Mouse (Mus musculus) CH12.LX (cell line): ENCODE measurements around the gene Treml4. TPM values are rescaled to one million over a fixed set of nuclear protein-coding genes. Genes with fewer than 3 reads are reported as not detected.

Source experiments
- DNase-seq: peaks from one replicate; pipeline ENCODE4 v3.0.0-alpha.2; 2013; ENCODE audit errors: extremely low read depth
- H3K27ac ChIP-seq: 2 replicates; pipeline ENCODE4 v1.5.1; 2012; ENCODE audit warnings: low read depth, mild to moderate bottlenecking, control low read depth, moderate library complexity; ENCODE audit not compliant: insufficient read depth
- H3K27me3 ChIP-seq: replicated peaks from 2 replicates; pipeline ENCODE3; 2012; ENCODE audit warnings: inconsistent platforms
- H3K36me3 ChIP-seq, 2 experiments: replicated peaks in 1 of 2; 2 replicates each; pipeline versions ENCODE3 to v1.6.1; 2012; ENCODE audit warnings: inconsistent platforms in 1 of 2, low read length in 1 of 2, mild to moderate bottlenecking in 1 of 2, mixed read lengths in 1 of 2, moderate library complexity in 1 of 2; ENCODE audit not compliant: control insufficient read depth in 1 of 2, insufficient read depth in 1 of 2
- H3K4me1 ChIP-seq, 2 experiments: 2 replicates each; pipeline ENCODE4 v1.6.1; 2012; ENCODE audit warnings: inconsistent platforms in 1 of 2, moderate library complexity in 1 of 2; ENCODE audit not compliant: insufficient read depth in 2 of 2, control insufficient read depth in 1 of 2
- H3K4me2 ChIP-seq: 2 replicates; pipeline ENCODE4 v1.6.1; 2012; ENCODE audit warnings: low read depth, mild to moderate bottlenecking, control low read depth; ENCODE audit not compliant: poor library complexity, insufficient read depth, severe bottlenecking
- H3K4me3 ChIP-seq, 3 experiments: fragments of 150-350 bp in 1 of 3; sonication (generic) in 1 of 3; replicated peaks in 1 of 3; 2 replicates each; pipeline versions ENCODE3 to v1.5.1; 2011 to 2012; ENCODE audit warnings: low read depth in 2 of 3, low read length in 2 of 3, mild to moderate bottlenecking in 2 of 3, moderate library complexity in 2 of 3, control low read depth in 1 of 3, improper control_type of control experiment in 1 of 3, inconsistent platforms in 1 of 3, mixed read lengths in 1 of 3; ENCODE audit not compliant: poor library complexity in 1 of 3
- H3K79me2 ChIP-seq: replicated peaks from 2 replicates; pipeline ENCODE4 v1.6.1; 2012; ENCODE audit warnings: mild to moderate bottlenecking, moderate library complexity; ENCODE audit not compliant: control insufficient read depth, poor library complexity, insufficient read depth, severe bottlenecking; ENCODE audit errors: extremely low read depth
- H3K9ac ChIP-seq: 2 replicates; pipeline ENCODE4 v1.6.1; 2012; ENCODE audit warnings: low read depth, mild to moderate bottlenecking, control low read depth, moderate library complexity; ENCODE audit not compliant: insufficient read depth
- H3K9me3 ChIP-seq: replicated peaks from 2 replicates; pipeline ENCODE3; 2012; ENCODE audit warnings: low read length, inconsistent platforms, mixed read lengths
- BHLHE40 ChIP-seq: IDR thresholded peaks from 2 replicates; pipeline ENCODE4 v1.6.1; 2011; ENCODE audit warnings: mild to moderate bottlenecking, low read depth, low read length, improper control_type of control experiment
- CTCF ChIP-seq, 2 experiments: IDR thresholded peaks in 1 of 2; conservative IDR thresholded peaks in 1 of 2; 2 replicates each; pipeline ENCODE4 v1.5.1; 2011 to 2012; ENCODE audit warnings: low read depth in 2 of 2, low read length in 2 of 2, improper control_type of control experiment in 1 of 2, inconsistent platforms in 1 of 2, mild to moderate bottlenecking in 1 of 2, moderate library complexity in 1 of 2
- E2F4 ChIP-seq: IDR thresholded peaks from 2 replicates; pipeline ENCODE4 v1.6.1; 2011; ENCODE audit warnings: low read depth, low read length, improper control_type of control experiment; ENCODE audit not compliant: insufficient replicate concordance
- ELF1 ChIP-seq: IDR thresholded peaks from 2 replicates; pipeline ENCODE4 v1.6.1; 2014; ENCODE audit warnings: low read depth, mild to moderate bottlenecking, inconsistent platforms, low read length, improper control_type of control experiment
- EP300 ChIP-seq: IDR thresholded peaks from 2 replicates; pipeline ENCODE4 v1.6.1; 2011; ENCODE audit warnings: low read length, improper control_type of control experiment
- GABPA ChIP-seq: IDR thresholded peaks from 2 replicates; pipeline ENCODE4 v1.6.1; 2012; ENCODE audit warnings: low read depth, low read length, improper control_type of control experiment, inconsistent platforms; ENCODE audit not compliant: insufficient replicate concordance
- HCFC1 ChIP-seq: IDR thresholded peaks from 2 replicates; pipeline ENCODE4 v1.6.1; 2012; ENCODE audit warnings: low read depth, mild to moderate bottlenecking, inconsistent platforms, low read length, improper control_type of control experiment
- IRF4 ChIP-seq: IDR thresholded peaks from 2 replicates; pipeline ENCODE4 v1.6.1; 2014; ENCODE audit warnings: low read depth, mild to moderate bottlenecking, inconsistent platforms, low read length, improper control_type of control experiment
- JUN ChIP-seq: IDR thresholded peaks from 2 replicates; pipeline ENCODE4 v1.6.1; 2011; ENCODE audit warnings: low read depth, mild to moderate bottlenecking, low read length, improper control_type of control experiment, moderate library complexity; ENCODE audit not compliant: insufficient read depth
- JUND ChIP-seq: conservative IDR thresholded peaks from 2 replicates; pipeline ENCODE4 v1.6.1; 2011; ENCODE audit warnings: low read depth, low read length, improper control_type of control experiment
- MAZ ChIP-seq: IDR thresholded peaks from 2 replicates; pipeline ENCODE4 v1.6.1; 2012; ENCODE audit warnings: low read depth, mild to moderate bottlenecking, inconsistent platforms, low read length, improper control_type of control experiment, moderate library complexity
- MXI1 ChIP-seq: IDR thresholded peaks from 2 replicates; pipeline ENCODE4 v1.6.1; 2011; ENCODE audit warnings: mild to moderate bottlenecking, low read depth, low read length, improper control_type of control experiment
- MYC ChIP-seq: IDR thresholded peaks from 2 replicates; pipeline ENCODE4 v1.6.1; 2011; ENCODE audit warnings: low read depth, mild to moderate bottlenecking, improper control_type of control experiment, low read length
- NELFE ChIP-seq: IDR thresholded peaks from 2 replicates; pipeline ENCODE4 v1.6.1; 2011; ENCODE audit warnings: low read depth, low read length, improper control_type of control experiment
- POLR2A ChIP-seq: IDR thresholded peaks from 2 replicates; pipeline ENCODE4 v1.6.1; 2011; ENCODE audit warnings: low read depth, mild to moderate bottlenecking, improper control_type of control experiment, low read length
- RCOR1 ChIP-seq: conservative IDR thresholded peaks from 2 replicates; pipeline ENCODE4 v1.6.1; 2012; ENCODE audit warnings: low read depth, mild to moderate bottlenecking, inconsistent platforms, low read length, improper control_type of control experiment
- SIN3A ChIP-seq: IDR thresholded peaks from 2 replicates; pipeline ENCODE4 v1.6.1; 2012; ENCODE audit warnings: low read length, improper control_type of control experiment, inconsistent platforms
- TBP ChIP-seq: conservative IDR thresholded peaks from 2 replicates; pipeline ENCODE4 v1.6.1; 2011; ENCODE audit warnings: low read depth, low read length, improper control_type of control experiment
- TCF12 ChIP-seq: IDR thresholded peaks from 2 replicates; pipeline ENCODE4 v1.6.1; 2014; ENCODE audit warnings: low read depth, mild to moderate bottlenecking, inconsistent platforms, low read length, improper control_type of control experiment
- UBTF ChIP-seq: IDR thresholded peaks from 2 replicates; pipeline ENCODE4 v1.6.1; 2012; ENCODE audit warnings: low read depth, mild to moderate bottlenecking, inconsistent platforms, low read length, improper control_type of control experiment, moderate library complexity
- USF1 ChIP-seq: IDR thresholded peaks from 2 replicates; pipeline ENCODE4 v1.6.1; 2014; ENCODE audit warnings: low read depth, mild to moderate bottlenecking, inconsistent platforms, low read length, improper control_type of control experiment
- ZC3H11A ChIP-seq: IDR thresholded peaks from 2 replicates; pipeline ENCODE4 v1.6.1; 2012; ENCODE audit warnings: low read depth, mild to moderate bottlenecking, inconsistent platforms, low read length, improper control_type of control experiment
- dilution Hi-C: fragments of 300-500 bp; cut with MboI; formaldehyde crosslinking; loops from 2 replicates; pipeline ENCODE4 v1.14.3; 2020; ENCODE audit warnings: low sequenced_read_pairs; ENCODE audit not compliant: extremely low pct_unique_long_range_greater_than_20kb, extremely low pct_ligation_motif_present
- in situ Hi-C: fragments of 300-500 bp; cut with MboI; formaldehyde crosslinking; loops from 3 replicates; pipeline ENCODE4 v1.14.3; 2019; ENCODE audit warnings: low sequenced_read_pairs, low pct_ligation_motif_present, low pct_unique_long_range_greater_than_20kb, mixed read lengths
- polyA plus RNA-seq: library from polyadenylated mRNA; unstranded; fragments of >175 nt; gene quantifications from 2 replicates; pipeline ENCODE4 v1.2.1, GENCODE M21; 2012; ENCODE audit warnings: low read depth; ENCODE audit not compliant: insufficient read length
- total RNA-seq, 2 experiments: library from RNA; depleted of rRNA; stranded (reverse); fragments of 300-350 nt in 1 of 2; fragments of >200 nt in 1 of 2; gene quantifications; 2 replicates each; pipeline ENCODE4 v1.2.3; 2012 to 2014

The Treml4 gene
- total and polyA plus RNA-seq, 3 experiments: 0.13 to 1.1 (median 0.55) TPM

DNA sequence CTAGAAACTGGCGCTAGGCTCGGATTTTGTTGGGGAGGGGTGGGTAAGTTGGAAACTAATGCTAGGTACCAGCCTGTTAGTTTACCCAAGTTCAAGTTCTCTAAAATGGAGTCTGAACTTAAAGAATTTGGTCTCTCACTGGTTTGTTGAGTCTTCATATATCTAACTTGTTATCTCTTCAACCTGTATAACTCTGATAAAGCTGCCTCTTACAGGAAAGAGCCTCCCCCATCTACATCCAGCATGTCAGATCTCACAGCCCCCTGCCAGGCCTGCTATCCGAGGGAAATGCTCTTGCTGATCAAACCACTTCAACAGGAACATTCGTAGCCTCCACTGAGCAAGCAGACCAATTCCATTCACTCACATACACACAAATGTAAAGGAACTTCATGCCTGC, 14.9 kb downstream of the Treml4 start:
- Histone ChIP-seq H3K4me2 (no peak overlapping the region), H3K36me3 (no peaks in the 10 kb centered on the region), H3K79me2 (no peaks in the 10 kb centered on the region), H3K4me3 (no peak overlapping the region), H3K9ac (no peak overlapping the region), H3K4me1 (peaks cover 0 to 26% of the 10 kb centered on the region in 2 experiments; a peak in 2 of 4 replicates), H3K9me3 (no peaks in the 10 kb centered on the region), H3K27me3 (no peaks in the 10 kb centered on the region), H3K27ac (no peak overlapping the region)
- TF ChIP-seq POLR2A (no peak), NELFE (no peak), IRF4 (no peak), UBTF (no peak), USF1 (no peak), TBP (no peak), MYC (no peak), JUN (no peak), ELF1 (no peak), CTCF (conservative IDR thresholded peaks at IDR 0.05 in 1 of 2, IDR thresholded peaks at IDR 0.05 in 1 of 2; ENCODE audit: low read depth in 2 of 2, low read length in 2 of 2) (no peak)
- dilution Hi-C loops (no loop called here), in situ Hi-C loops (loop anchor here (25.0 kb wide), 1 partner anchor 167 kb away; no protein-coding TSS in a partner anchor)
- DNase-seq: no peak

DNA sequence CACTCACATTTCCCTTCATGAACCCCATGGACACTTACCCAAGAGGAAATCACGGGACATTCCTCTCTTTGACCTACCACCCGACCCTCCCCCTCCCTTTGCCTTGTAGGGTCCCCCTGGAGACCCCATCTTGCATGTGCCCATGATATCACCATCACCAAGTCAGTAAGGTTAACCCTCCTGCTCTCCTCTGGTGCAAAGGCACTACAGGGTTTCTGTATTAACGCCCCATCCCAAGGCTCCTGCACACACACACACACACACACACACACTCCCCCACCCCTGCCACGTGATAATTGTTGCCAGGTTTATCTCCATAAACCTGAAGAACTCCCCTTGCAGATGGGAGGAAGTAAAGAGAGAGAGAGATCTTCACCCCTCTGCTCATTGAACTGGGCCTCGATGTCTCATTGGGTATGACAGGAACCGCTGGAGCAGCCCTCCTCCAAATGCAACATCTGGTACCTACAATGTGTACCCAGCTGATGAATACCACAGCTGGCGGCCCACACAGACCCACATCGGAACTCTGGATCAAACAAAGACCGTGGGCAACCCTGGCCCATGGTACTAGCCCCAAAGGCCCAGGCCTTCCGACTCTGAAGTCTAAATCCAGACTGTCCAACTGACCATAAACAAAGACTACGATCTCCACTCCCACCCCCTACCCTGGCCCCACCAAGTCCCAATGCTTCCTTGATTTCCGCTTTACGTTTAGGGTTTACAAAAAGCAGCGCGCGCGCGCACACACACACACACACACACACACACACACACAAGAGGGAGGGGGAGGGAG, 17.0 kb downstream of the Treml4 start:
- H3K27me3 ChIP-seq: no peaks in the 10 kb centered on the region
- in situ Hi-C loops (loop anchor here (10.0 to 25.0 kb wide), 2 partner anchors 54 to 169 kb away; no protein-coding TSS in a partner anchor), dilution Hi-C loops (no loop called here)
- H3K9ac ChIP-seq: no peak overlapping the region
- TF ChIP-seq EP300 (no peak), UBTF (no peak), NELFE (no peak)
- no peak overlapping the region for H3K4me2 ChIP-seq
- no peaks in the 10 kb centered on the region for H3K9me3 ChIP-seq
- no peak overlapping the region for H3K4me3 ChIP-seq
- H3K27ac ChIP-seq: no peak overlapping the region
- DNase-seq: no peak
- no peaks in the 10 kb centered on the region for H3K79me2 ChIP-seq
- H3K36me3 ChIP-seq: no peaks in the 10 kb centered on the region
- H3K4me1 ChIP-seq: peaks cover 0 to 18% of the 10 kb centered on the region in 2 experiments; a peak in 2 of 4 replicates

GRCm38 (mm10) chr17:48281739-48282085, 17.6 kb downstream of the Treml4 start:
- H3K79me2 ChIP-seq: no peaks in the 10 kb centered on the region
- TF ChIP-seq HCFC1: no peak
- no peak for TF ChIP-seq RCOR1
- no peak for TF ChIP-seq MXI1
- no peak for TF ChIP-seq MAZ
- no peak for TF ChIP-seq TCF12
- no peak for TF ChIP-seq POLR2A
- TF ChIP-seq SIN3A: no peak
- TF ChIP-seq CTCF (conservative IDR thresholded peaks at IDR 0.05 in 1 of 2, IDR thresholded peaks at IDR 0.05 in 1 of 2; ENCODE audit: low read depth in 2 of 2, low read length in 2 of 2): no peak
- no peak for TF ChIP-seq JUN
- TF ChIP-seq NELFE: no peak
- no peak for TF ChIP-seq E2F4
- TF ChIP-seq GABPA: no peak
- TF ChIP-seq JUND: no peak
- TF ChIP-seq BHLHE40: no peak
- no peak for TF ChIP-seq ZC3H11A
- H3K27ac ChIP-seq: no peak overlapping the region
- no peak overlapping the region for H3K4me2 ChIP-seq
- in situ Hi-C loops: loop anchor here (10.0 to 25.0 kb wide), 2 partner anchors 53 to 169 kb away; no protein-coding TSS in a partner anchor
- DNase-seq: no peak
- dilution Hi-C loops: no loop called here
- H3K36me3 ChIP-seq: no peaks in the 10 kb centered on the region
- no peak overlapping the region for H3K4me3 ChIP-seq
- no peaks in the 10 kb centered on the region for H3K9me3 ChIP-seq
- no peak overlapping the region for H3K9ac ChIP-seq
- H3K27me3 ChIP-seq: no peaks in the 10 kb centered on the region
- H3K4me1 ChIP-seq: peaks cover 0 to 18% of the 10 kb centered on the region in 2 experiments; a peak in 2 of 4 replicates
